Mouse (Mus musculus): ENCODE results near the gene Nfib. TPM values are rescaled to one million over a fixed set of nuclear protein-coding genes. Genes with fewer than 3 reads are reported as not detected.

Gene Nfib
- polyA plus RNA-seq, 1 experiment from 2014 or later: 26.7 TPM

DNA sequence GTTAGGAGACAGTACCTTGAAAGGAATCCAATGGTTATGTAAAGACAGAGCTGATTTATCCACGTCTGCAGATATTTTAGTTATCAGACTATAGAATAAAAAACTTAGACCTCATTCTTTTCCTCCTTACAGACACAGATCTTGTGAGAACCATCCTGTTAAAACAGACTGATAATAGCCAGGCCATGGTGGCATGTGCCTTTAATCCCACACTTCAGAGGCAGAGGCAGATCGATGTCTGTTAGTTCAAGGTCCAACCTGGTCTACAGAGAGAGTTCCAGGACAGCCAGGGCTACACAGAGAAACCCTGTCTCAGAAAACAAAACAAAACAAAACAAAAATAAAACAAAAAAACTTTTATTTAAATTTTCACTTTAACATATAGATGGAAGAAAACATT lies 264.9 kb downstream of the Nfib start:
- Histone ChIP-seq H3K27ac (ENCODE audit: low read length) (no peak overlapping the region), H3K9me3 (ENCODE audit: low read length) (no peaks in the 10 kb centered on the region), H3K36me3 (ENCODE audit: insufficient read depth, low read length) (no peaks in the 10 kb centered on the region), H3K4me1 (ENCODE audit: insufficient read depth, low read length) (peaks cover 45% of the 10 kb centered on the region), H3K9ac (replicated peaks; ENCODE audit: low read length) (no peak overlapping the region), H3K27me3 (ENCODE audit: insufficient read depth, low read length) (no peaks in the 10 kb centered on the region), H3K4me2 (replicated peaks; ENCODE audit: low read depth, low read length) (no peak overlapping the region), H3K4me3 (ENCODE audit: low read length) (no peak overlapping the region)
- no peak for ATAC-seq (ENCODE audit: low FRiP score, low TSS enrichment)
- 84% methylated on average over 2 of the region's 2 CpGs for WGBS

GRCm38 (mm10) chr4:82439813-82440212 lies 265.7 kb downstream of the Nfib start:
- ATAC-seq (ENCODE audit: low FRiP score, low TSS enrichment): no peak
- WGBS: 46% methylated on average over 8 of the region's 8 CpGs

DNA sequence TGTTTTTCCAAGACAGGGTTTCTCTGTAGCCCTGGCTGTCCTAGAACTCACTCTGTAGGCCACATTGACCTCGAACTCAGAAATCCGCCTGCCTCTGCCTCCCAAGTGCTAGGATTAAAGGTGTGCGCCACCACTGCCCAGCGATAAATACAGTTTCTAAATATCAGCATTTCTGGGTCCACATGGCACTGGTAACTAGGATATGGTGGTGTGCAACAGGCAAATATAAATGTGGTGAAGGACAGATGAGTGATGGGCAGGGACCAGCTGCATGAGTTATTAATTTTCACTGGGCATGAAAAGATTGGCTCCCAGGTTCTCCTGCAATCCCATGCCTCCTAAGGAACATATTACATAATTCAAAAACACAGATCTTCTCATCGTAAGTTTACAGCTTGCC lies 266.9 kb downstream of the Nfib start:
- H3K9me3 ChIP-seq (ENCODE audit: low read length): no peaks in the 10 kb centered on the region
- no peak overlapping the region for H3K27ac ChIP-seq (ENCODE audit: low read length)
- H3K4me2 ChIP-seq (replicated peaks; ENCODE audit: low read depth, low read length): no peak overlapping the region
- WGBS: 94% methylated on average over 5 of the region's 5 CpGs
- no peaks in the 10 kb centered on the region for H3K36me3 ChIP-seq (ENCODE audit: insufficient read depth, low read length)
- no peaks in the 10 kb centered on the region for H3K27me3 ChIP-seq (ENCODE audit: insufficient read depth, low read length)
- H3K9ac ChIP-seq (replicated peaks; ENCODE audit: low read length): no peak overlapping the region
- H3K4me1 ChIP-seq (ENCODE audit: insufficient read depth, low read length): peaks cover 46% of the 10 kb centered on the region
- ATAC-seq (ENCODE audit: low FRiP score, low TSS enrichment): no peak
- H3K4me3 ChIP-seq (ENCODE audit: low read length): no peak overlapping the region

More at GRCm38 (mm10) chr4:82439813-82440212, 265.7 kb downstream of the Nfib start:
- Histone ChIP-seq H3K27ac (ENCODE audit: low read length) (no peak overlapping the region), H3K9me3 (ENCODE audit: low read length) (no peaks in the 10 kb centered on the region), H3K36me3 (ENCODE audit: insufficient read depth, low read length) (no peaks in the 10 kb centered on the region), H3K27me3 (ENCODE audit: insufficient read depth, low read length) (no peaks in the 10 kb centered on the region), H3K4me3 (ENCODE audit: low read length) (no peak overlapping the region), H3K9ac (replicated peaks; ENCODE audit: low read length) (no peak overlapping the region), H3K4me1 (ENCODE audit: insufficient read depth, low read length) (peaks cover 47% of the 10 kb centered on the region), H3K4me2 (replicated peaks; ENCODE audit: low read depth, low read length) (no peak overlapping the region)

- no peak for ATAC-seq (ENCODE audit: low FRiP score, low TSS enrichment)
- Histone ChIP-seq H3K27me3 (ENCODE audit: insufficient read depth, low read length) (no peaks in the 10 kb centered on the region), H3K27ac (ENCODE audit: low read length) (peak overlapping the region; percentile 3; the same call in 1 of the 2 replicates), H3K4me2 (replicated peaks; ENCODE audit: low read depth, low read length) (no peak overlapping the region), H3K4me3 (ENCODE audit: low read length) (no peak overlapping the region), H3K36me3 (ENCODE audit: insufficient read depth, low read length) (no peaks in the 10 kb centered on the region), H3K9me3 (ENCODE audit: low read length) (no peaks in the 10 kb centered on the region), H3K4me1 (ENCODE audit: insufficient read depth, low read length) (peaks cover 39% of the 10 kb centered on the region), H3K9ac (replicated peaks; ENCODE audit: low read length) (no peak overlapping the region)
- 82% methylated on average over 12 of the region's 12 CpGs for WGBS
These were observed 267.8 kb downstream of the Nfib start for GRCm38 (mm10) chr4:82437533-82438318.

- H3K9ac ChIP-seq (replicated peaks; ENCODE audit: low read length): no peak overlapping the region
- no peaks in the 10 kb centered on the region for H3K27me3 ChIP-seq (ENCODE audit: insufficient read depth, low read length)
- ATAC-seq (ENCODE audit: low FRiP score, low TSS enrichment): no peak
- H3K9me3 ChIP-seq (ENCODE audit: low read length): no peaks in the 10 kb centered on the region
- WGBS: 70% methylated on average over 2 of the region's 2 CpGs
- H3K4me1 ChIP-seq (ENCODE audit: insufficient read depth, low read length): peaks cover 34% of the 10 kb centered on the region
- H3K4me2 ChIP-seq (replicated peaks; ENCODE audit: low read depth, low read length): no peak overlapping the region
- no peak overlapping the region for H3K4me3 ChIP-seq (ENCODE audit: low read length)
- peak overlapping the region; percentile 34; the same call in 1 of the 2 replicates for H3K27ac ChIP-seq (ENCODE audit: low read length)
- H3K36me3 ChIP-seq (ENCODE audit: insufficient read depth, low read length): no peaks in the 10 kb centered on the region
These were observed 268.9 kb downstream of the Nfib start for GRCm38 (mm10) chr4:82436656-82437055.

DNA sequence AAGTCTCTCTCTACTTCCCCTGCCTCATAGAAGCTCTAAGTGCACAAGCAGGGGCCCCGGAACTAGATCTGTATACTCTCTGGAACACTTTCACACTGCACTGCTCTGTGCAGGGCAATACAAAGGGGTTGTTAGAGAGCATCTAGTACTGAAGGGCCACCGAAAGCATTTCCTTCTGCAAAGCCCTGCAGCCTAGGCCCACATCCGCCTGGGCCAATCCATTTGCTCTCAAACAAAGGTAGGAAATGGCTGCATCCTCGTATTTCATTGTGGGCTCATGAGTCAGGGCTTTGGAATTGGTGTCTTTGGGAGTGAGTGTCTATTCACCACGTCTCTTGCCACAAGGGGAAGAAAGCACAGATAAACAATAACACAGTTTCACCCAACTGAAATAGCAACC lies 269.8 kb downstream of the Nfib start:
- peak overlapping the region; percentile 68; the same call in 1 of the 2 replicates for H3K27ac ChIP-seq (ENCODE audit: low read length)
- ATAC-seq (ENCODE audit: low FRiP score, low TSS enrichment): peak; percentile 86
- no peaks in the 10 kb centered on the region for H3K9me3 ChIP-seq (ENCODE audit: low read length)
- H3K9ac ChIP-seq (replicated peaks; ENCODE audit: low read length): no peak overlapping the region
- peaks cover 26% of the 10 kb centered on the region for H3K4me1 ChIP-seq (ENCODE audit: insufficient read depth, low read length)
- no peaks in the 10 kb centered on the region for H3K36me3 ChIP-seq (ENCODE audit: insufficient read depth, low read length)
- H3K4me2 ChIP-seq (replicated peaks; ENCODE audit: low read depth, low read length): no peak overlapping the region
- H3K27me3 ChIP-seq (ENCODE audit: insufficient read depth, low read length): no peaks in the 10 kb centered on the region
- no peak overlapping the region for H3K4me3 ChIP-seq (ENCODE audit: low read length)
- 58% methylated on average over 5 of the region's 5 CpGs for WGBS

- no peak overlapping the region for H3K4me2 ChIP-seq (replicated peaks; ENCODE audit: low read depth, low read length)
- no peaks in the 10 kb centered on the region for H3K36me3 ChIP-seq (ENCODE audit: insufficient read depth, low read length)
- no peaks in the 10 kb centered on the region for H3K9me3 ChIP-seq (ENCODE audit: low read length)
- no peaks in the 10 kb centered on the region for H3K27me3 ChIP-seq (ENCODE audit: insufficient read depth, low read length)
- 59% methylated on average over 13 of the region's 13 CpGs for WGBS
- H3K27ac ChIP-seq (ENCODE audit: low read length): 0 out of 2 replicates have a peak overlapping the region, but pooled peaks have one; percentile 28
- ATAC-seq (ENCODE audit: low FRiP score, low TSS enrichment): peak; percentile 32; the same call in 1 of the 2 replicates
- H3K4me1 ChIP-seq (ENCODE audit: insufficient read depth, low read length): peaks cover 20% of the 10 kb centered on the region
- no peak overlapping the region for H3K4me3 ChIP-seq (ENCODE audit: low read length)
- H3K9ac ChIP-seq (replicated peaks; ENCODE audit: low read length): no peak overlapping the region
These were observed 271.4 kb downstream of the Nfib start for GRCm38 (mm10) chr4:82433926-82434705.

- H3K4me3 ChIP-seq (ENCODE audit: low read length): no peak overlapping the region
- WGBS: 73% methylated on average over 8 of the region's 8 CpGs
- ATAC-seq (ENCODE audit: low FRiP score, low TSS enrichment): 0 out of 2 replicates have a peak, but pooled peaks have one; percentile 22
- H3K36me3 ChIP-seq (ENCODE audit: insufficient read depth, low read length): no peaks in the 10 kb centered on the region
- no peak overlapping the region for H3K9ac ChIP-seq (replicated peaks; ENCODE audit: low read length)
- H3K27ac ChIP-seq (ENCODE audit: low read length): peak overlapping the region; percentile 59; the same call in 1 of the 2 replicates
- H3K9me3 ChIP-seq (ENCODE audit: low read length): no peaks in the 10 kb centered on the region
- H3K4me2 ChIP-seq (replicated peaks; ENCODE audit: low read depth, low read length): no peak overlapping the region
- peaks cover 14% of the 10 kb centered on the region for H3K4me1 ChIP-seq (ENCODE audit: insufficient read depth, low read length)
- no peaks in the 10 kb centered on the region for H3K27me3 ChIP-seq (ENCODE audit: insufficient read depth, low read length)
These were observed 273.7 kb downstream of the Nfib start for GRCm38 (mm10) chr4:82431831-82432230.

DNA sequence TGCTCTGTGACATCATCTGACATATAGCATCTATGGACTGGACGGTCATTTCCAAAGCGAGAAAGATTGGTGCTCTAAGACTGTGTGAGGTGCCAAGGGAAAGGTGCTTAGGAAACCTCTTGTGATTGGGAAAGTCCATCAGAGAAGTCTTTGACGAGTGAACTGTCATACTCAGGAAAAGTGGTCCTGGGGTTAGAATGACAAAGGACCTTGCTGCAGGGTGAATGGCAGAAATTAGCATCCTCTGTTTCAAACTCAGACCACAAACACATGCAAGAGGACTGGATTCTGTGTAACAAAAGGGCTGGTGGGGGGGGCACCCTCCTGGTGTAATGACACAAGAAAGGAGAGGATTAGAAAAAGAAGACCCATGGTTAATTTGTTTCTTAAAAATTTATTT lies 274.7 kb downstream of the Nfib start:
- Histone ChIP-seq H3K27me3 (ENCODE audit: insufficient read depth, low read length) (no peaks in the 10 kb centered on the region), H3K9me3 (ENCODE audit: low read length) (no peaks in the 10 kb centered on the region), H3K9ac (replicated peaks; ENCODE audit: low read length) (no peak overlapping the region), H3K27ac (ENCODE audit: low read length) (no peak overlapping the region), H3K4me1 (ENCODE audit: insufficient read depth, low read length) (peaks cover 16% of the 10 kb centered on the region), H3K4me2 (replicated peaks; ENCODE audit: low read depth, low read length) (no peak overlapping the region), H3K4me3 (ENCODE audit: low read length) (no peak overlapping the region), H3K36me3 (ENCODE audit: insufficient read depth, low read length) (no peaks in the 10 kb centered on the region)
- ATAC-seq (ENCODE audit: low FRiP score, low TSS enrichment): no peak
- WGBS: 88% methylated on average over 3 of the region's 3 CpGs

Measured in kidney, embryonic 16.5 days (tissue).